Mouse (Mus musculus) right cerebral cortex, adult 2 months (tissue): ENCODE measurements around the gene Pkd1.

Experiments used
- DNase-seq, 2 experiments: peaks; one replicate each; pipeline ENCODE4 v3.0.0; 2021 to 2022; ENCODE audit warnings: low spot score in 2 of 2

The Pkd1 gene

DNA sequence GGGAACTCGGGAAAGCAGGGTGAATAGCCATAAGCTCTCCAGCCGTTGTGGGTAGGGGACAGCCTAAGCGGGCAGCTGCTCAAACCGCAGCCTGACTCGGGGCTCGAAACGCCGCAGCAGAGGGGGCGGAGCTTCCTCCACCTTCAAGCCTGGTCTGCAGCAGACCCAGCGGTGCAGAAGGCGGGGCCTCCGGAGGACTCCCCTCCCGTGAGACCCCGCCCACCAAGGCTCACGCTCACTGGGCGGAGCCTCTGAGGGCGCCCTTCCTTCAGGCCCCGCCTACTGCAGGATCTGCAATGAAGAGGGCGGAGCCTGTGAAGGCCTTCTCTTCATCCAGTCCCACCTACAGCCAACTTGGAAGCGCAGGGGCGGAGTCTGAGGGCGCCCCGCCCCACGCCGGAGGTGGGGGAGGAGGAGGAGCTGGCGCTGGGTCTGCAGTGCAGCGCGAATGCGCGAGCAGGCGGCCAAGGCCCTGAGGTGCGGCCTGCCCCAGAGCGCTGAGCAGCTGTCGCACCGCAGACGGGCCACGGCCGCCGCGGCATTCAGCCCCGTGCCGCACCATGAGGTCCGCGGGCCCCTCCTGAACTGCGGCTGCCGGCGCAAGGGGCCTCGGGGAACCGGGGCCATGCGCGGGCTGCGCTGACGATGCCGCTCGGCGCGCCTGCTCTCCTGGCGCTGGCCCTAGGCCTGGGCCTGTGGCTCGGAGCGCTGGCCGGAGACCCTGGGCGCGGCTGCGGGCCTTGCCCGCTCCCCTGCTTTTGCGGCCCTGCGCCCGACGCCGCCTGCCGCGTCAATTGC, at the start of gene Pkd1:
Gene Pkd1, plus strand, starts transcription at position 217 of the 798 bp plus-strand sequence.
- DNase-seq = peak; percentile 96 to 98

- DNase-seq = no peak
Measured at GRCm38 (mm10) chr17:24502208-24502607, 47.4 kb upstream of the Pkd1 start.

- no peak for DNase-seq
Measured at GRCm38 (mm10) chr17:24504085-24504484, 45.5 kb upstream of the Pkd1 start.

DNA sequence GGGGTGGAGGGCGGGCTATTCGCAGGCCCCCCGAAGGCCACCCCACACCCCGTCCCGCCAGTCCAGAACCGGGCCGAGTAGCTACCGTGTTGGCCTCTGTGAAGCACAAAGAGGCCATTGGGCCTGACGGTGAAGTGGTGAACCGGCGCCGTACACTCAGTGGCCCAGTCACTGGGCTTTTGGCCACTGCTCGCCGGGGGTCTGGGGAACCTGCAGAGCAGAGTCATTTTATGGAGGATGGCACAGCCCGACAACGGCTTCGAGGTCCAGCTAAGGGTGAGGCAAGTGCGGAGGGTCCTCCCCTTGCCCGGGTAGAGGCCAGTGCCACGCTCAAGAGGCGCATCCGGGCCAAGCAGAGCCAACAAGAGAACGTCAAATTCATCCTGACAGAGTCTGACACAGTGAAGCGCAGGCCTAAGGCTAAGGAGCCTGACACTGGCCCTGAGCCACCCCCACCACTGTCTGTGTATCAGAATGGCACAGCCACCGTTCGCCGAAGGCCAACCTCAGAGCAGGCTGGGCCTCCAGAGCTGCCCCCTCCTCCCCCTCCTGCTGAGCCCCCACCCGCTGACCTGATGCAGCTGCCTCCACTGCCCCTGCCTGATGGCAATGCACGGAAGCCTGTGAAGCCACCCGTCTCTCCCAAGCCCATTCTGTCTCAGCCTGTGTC, 44.2 kb upstream of the Pkd1 start:
- no peak for DNase-seq

DNA sequence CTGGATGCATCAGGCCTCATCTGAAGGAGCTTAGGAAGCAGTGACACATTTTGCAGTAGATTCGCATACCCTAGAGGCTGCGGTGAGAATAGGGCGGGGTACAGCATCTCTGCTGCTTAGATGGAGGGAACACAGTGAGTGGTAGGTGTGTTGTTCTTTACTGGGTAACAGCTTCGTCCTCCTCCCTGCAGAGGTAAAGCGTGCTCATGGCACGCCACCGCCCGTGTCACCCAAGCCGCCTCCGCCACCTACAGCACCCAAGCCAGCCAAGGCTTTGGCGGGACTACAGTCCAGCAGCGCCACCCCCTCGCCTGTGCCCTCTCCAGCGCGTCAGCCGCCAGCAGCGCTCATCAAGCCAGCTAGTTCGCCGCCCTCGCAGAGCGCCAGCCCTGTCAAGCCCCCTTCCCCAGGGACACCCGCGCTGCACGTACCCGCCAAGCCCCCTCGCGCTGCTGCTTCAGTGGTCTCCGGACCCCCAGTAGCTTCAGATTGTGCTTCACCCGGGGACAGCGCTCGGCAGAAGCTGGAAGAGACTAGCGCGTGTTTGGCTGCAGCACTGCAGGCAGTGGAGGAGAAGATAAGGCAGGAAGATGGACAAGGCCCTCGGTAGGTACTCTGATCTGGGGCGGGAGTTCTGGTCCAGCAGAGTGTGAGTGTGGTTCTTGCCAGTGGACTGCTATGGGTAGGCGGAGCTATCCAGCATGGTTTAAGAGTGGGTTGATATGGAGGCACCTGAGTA, 43.1 kb upstream of the Pkd1 start:
- DNase-seq = peak; percentile 68 to 80

GRCm38 (mm10) chr17:24507129-24507664, 42.4 kb upstream of the Pkd1 start:
- DNase-seq = no peak

DNA sequence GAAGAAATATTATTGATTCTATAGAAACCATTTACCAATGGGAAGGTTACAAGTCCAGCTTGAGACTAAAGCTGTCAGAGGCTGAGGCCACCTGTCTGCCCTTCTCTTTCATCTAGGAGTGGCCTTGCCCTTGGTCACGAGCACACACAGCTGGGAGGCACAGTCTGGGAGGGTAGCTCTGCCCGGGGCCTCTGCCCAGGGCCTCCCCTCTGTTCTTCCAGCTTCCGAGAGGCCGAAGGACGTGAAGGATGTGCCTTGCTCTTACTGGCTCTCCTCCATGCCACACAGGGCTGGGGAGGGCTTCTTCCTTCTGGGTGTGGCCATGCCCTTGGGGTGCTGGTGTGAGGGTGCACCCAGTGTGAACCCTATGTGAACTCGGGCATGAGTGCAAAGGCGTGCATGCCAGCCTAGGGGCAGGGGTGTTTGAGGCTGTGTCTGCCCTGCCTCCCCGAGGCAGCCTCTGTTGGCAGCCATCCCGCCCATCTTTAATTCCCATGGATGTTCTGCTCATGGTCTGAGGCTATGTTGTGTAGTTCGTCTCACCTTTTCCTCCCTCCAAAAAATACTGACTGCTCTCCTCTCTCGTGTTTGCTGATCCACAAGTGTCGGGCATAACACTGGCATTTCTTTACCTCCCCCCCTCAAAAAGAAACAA, 41.7 kb upstream of the Pkd1 start:
- DNase-seq = no peak

DNA sequence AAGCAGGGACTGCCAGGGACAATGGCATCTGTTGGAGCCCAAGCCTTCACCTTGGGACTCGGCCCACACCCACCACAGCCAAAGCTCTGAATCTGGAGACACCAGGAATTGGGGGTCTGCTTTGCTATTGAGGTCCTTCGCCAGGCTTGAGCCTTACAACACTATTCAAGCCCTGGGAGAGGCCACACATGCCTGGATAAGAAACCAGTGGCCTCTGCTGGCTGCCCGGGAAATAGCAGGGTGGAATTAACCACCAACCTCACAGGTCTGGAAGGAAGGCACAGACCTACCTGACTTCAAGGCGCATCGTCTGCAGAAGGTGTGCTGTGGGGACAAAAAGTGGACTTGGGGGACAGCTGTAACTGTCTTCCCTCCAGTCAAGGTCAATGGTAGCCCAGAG, 36.0 kb upstream of the Pkd1 start:
- peak; percentile 83 to 87 for DNase-seq

GRCm38 (mm10) chr17:24514270-24515257, 35.1 kb upstream of the Pkd1 start:
- DNase-seq = no peak

GRCm38 (mm10) chr17:24520450-24520849, 29.2 kb upstream of the Pkd1 start:
- DNase-seq = no peak

GRCm38 (mm10) chr17:24524734-24525133, 24.9 kb upstream of the Pkd1 start:
- no peak for DNase-seq

- DNase-seq = no peak
Measured at GRCm38 (mm10) chr17:24527315-24527714, 22.3 kb upstream of the Pkd1 start.

DNA sequence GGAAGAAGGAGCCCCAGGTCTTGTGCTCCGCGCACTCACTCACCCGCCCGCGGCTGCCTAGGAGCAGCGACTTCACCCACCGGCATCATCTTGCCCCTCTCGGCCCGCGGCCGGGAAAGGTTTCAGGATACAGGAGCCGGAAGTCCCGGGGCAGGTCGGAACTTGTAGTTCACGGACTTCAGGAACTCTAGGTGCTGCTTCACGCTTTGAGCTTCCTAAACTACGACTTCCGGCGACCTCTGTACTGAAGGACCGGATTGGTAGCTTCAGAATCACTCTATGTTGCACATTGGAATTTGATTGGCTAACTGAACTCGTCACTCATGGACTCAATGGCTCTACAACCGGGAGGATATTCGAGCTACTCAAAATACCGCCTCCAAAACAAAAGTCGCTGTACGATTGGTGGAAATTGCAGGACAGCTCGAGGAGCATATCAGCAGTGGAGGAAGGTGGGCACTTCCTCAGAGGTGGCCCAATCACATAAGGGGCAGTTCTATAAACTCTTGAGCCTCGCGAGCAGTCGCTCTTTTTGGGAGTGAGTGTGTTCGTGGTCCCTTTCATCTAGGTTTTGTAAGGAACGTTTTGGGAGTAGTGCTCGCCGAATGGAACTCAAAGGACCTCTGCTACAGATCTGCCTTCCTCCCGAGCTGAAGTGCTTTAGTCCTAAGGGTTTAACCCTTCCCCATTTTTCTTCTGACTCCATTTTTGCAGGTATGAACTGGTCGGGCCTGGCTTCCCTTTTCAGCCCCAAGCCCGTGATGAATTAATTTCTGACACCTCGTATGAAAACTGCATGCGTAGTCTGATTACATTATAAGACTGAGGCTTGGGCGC, 21.7 kb upstream of the Pkd1 start, which contains the start of gene Traf7:
Gene Traf7, minus strand, starts transcription at position 216 of the 837 bp plus-strand sequence.
- DNase-seq = peak; percentile 95 to 98

DNA sequence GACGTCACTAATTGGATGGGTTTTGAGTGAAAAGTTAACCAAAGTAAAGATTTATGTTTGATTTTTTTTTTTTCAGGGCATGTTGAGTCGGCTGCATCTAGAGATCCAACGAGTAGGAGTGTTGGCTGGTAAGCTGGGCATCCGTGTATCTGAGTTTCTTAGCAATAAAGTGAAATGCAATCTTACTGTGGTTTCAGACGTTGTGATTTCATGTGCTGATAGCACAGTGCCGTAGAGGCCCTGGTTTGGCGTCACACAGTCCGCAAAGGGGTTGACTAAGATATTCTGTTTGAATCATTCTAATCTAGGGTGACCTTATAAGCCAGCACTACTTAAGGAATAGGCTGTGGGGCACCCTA, 21.1 kb upstream of the Pkd1 start:
- no peak for DNase-seq

GRCm38 (mm10) chr17:24529007-24529451, 20.6 kb upstream of the Pkd1 start:
- peak in 1 of 2 experiments; percentile 69 for DNase-seq

- no peak for DNase-seq
Measured at GRCm38 (mm10) chr17:24529883-24530282, 19.8 kb upstream of the Pkd1 start.

DNA sequence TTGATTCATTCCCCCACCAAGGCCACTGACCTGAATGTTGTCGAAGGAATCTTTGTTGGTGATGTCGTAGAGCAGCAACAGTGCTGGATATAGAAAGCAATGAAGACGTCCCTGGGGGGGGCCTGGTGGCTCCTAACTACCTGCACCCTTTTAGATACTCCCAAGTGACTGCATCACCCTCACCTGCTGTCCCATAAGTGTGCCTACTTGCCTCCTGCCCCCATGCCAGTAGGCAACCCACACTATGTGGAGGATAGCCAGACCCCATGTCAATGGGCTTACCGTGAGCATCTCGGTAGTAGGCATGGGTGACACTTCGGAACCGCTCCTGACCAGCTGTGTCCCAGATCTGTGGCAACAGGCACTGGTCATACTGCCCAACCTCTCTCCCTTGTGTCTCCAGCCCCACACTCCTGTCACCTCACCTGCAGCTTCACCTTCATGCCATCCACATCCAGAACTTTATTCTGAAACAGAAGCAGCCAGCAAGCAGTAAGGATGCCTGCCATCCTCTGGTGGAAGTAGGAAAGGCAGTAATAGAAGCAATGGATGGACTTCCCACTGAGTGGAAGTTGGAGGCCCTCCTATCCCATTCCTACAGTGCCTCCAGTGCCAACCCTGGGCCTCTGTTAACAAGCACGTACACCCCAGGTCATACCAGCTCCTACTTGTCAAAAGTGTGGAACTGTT, 19.1 kb upstream of the Pkd1 start:
- no peak for DNase-seq

DNA sequence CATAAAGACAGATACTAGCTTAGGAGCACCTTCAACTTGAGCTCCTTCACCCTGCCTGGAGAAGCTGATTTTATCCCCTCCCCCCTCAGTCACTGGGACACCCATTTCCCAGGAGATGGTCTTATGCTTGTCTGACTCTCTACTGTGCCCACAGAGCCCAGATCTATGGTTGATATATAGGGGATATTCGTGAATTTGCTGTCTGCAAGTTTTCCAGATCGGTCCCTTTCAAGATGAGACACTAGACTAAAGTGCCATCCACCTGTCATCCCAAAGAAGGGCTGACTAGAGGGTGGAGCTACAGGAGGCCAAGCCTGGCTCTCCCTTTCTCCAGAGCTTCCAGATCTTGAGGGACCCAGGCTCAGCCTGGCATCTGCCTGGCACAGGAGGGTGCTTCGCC, 18.6 kb upstream of the Pkd1 start:
- no peak for DNase-seq

- no peak for DNase-seq
Measured at GRCm38 (mm10) chr17:24532045-24532444, 17.6 kb upstream of the Pkd1 start.
